Mouse (Mus musculus) embryo, embryonic 11 days (tissue): Measurements from ENCODE around the gene Olfr1109.

ENCODE experiments used
- DNase-seq: peaks from one replicate; pipeline ENCODE4 v3.0.0-alpha.2; 2015

Olfr1109 gene

GRCm38 (mm10) chr2:87095908-87096307 is at the start of gene Olfr1109:
Gene Olfr1109 (minus strand): TSS chr2:87096008.
- DNase-seq: no peak

GRCm38 (mm10) chr2:87140200-87140599 is 44.4 kb upstream of the Olfr1109 start, which contains the start of gene Olfr1110:
Gene Olfr1110 (minus strand): TSS chr2:87140300.
- DNase-seq: no peak

GRCm38 (mm10) chr2:87114467-87114866 is 18.7 kb upstream of the Olfr1109 start, which contains the start of gene Olfr259:
Gene Olfr259 (minus strand): TSS chr2:87114567.
- DNase-seq: no peak

- DNase-seq: no peak
These were observed 20.1 kb downstream of the Olfr1109 start, which contains the start of gene Olfr1107 for GRCm38 (mm10) chr2:87075717-87076116. Gene Olfr1107 (minus strand): TSS chr2:87075817.

GRCm38 (mm10) chr2:87052173-87052572 is 43.6 kb downstream of the Olfr1109 start, which contains the start of gene Olfr1106:
Gene Olfr1106 (minus strand): TSS chr2:87052273.
- no peak for DNase-seq
